In the genomic region with DNA sequence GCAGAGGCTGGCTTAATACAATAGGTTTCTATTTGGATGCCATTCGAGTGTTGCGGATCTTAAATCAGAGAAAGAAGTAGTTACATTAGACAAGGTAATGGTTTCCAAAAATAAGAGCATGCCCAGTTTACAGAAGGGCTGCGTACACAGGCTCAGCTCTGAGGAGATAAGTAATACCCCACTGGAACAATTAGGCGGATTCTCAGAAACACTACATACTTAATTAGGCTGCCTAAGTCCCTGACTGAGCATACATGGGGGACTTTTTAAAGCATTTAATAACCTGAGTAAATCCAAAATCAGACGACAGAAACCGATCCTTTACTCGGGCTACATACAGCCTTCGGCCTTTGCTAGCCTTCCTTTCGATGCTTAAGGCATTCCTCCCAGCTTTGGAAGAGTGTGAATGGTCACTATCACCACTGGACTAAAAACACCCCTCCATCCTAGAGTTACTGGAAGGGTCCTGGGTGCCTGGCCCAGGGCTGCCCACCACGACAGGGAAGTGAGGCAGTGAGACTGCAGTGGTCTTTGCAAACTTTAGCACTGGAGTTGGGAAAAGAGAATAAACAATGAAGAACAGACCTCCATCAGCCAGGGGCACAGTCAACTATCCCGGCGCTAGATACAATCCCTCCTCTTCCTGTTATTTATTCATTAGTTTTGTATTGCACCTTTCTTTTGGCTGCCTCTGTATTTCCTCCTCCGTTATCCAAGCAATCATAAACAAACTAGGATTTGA, we compare ENCODE assay signal across 9 mouse cellular contexts. TPM values are rescaled to one million over a fixed set of nuclear protein-coding genes. Genes with fewer than 3 reads are reported as not detected.
DNase-seq lines count a peak whose midpoint lies in the region; ATAC-seq lines count a peak whose summit lies in the region.
"Had no signal": no experiment of that assay in that cellular context is flagged by ENCODE, and none has a peak within 500 bp of the region (broad histone marks: within the 10 kb centered on the region; RNA-seq: fewer than 3 reads in every experiment).

No protein-coding gene starts in this region.

- H3K27ac ChIP-seq in kidney, embryonic 14.5 days (ENCODE audit: low read depth, low read length): no peak overlapping the region
- H3K27ac ChIP-seq in forebrain, embryonic 10.5 days: peak overlapping the region; percentile 98
- H3K27ac ChIP-seq in intestine, embryonic 15.5 days: no peak overlapping the region
- H3K27ac ChIP-seq in neural tube, embryonic 14.5 days (ENCODE audit: low read depth, low read length): peak overlapping the region; percentile 96; the same call in 1 of the 2 replicates

- 27% methylated on average over 13 of the region's 13 CpGs for WGBS in kidney, embryonic 14.5 days
- WGBS in forebrain, embryonic 10.5 days: 14% methylated on average over 13 of the region's 13 CpGs
- 35% methylated on average over 13 of the region's 13 CpGs for WGBS in intestine, embryonic 15.5 days
- 8% methylated on average over 13 of the region's 13 CpGs for WGBS in neural tube, embryonic 14.5 days

- ATAC-seq in kidney, embryonic 14.5 days (ENCODE audit: low FRiP score, low TSS enrichment): no peak
- ATAC-seq in intestine, embryonic 15.5 days: no peak
- no peak for ATAC-seq in neural tube, embryonic 14.5 days (ENCODE audit: low read depth)
- ATAC-seq in granulocyte monocyte progenitor cell, adult 5-6 weeks (replicated peaks; ENCODE audit: poor library complexity, severe bottlenecking): no peak

- no peaks in the 10 kb centered on the region for H3K36me3 ChIP-seq in kidney, embryonic 14.5 days (ENCODE audit: control insufficient read depth, insufficient read depth, low read length)
- H3K36me3 ChIP-seq in forebrain, embryonic 10.5 days (replicated peaks): peaks cover 24% of the 10 kb centered on the region
- no peaks in the 10 kb centered on the region for H3K36me3 ChIP-seq in intestine, embryonic 15.5 days
- H3K36me3 ChIP-seq in neural tube, embryonic 14.5 days (ENCODE audit: control insufficient read depth, insufficient read depth, low read length): no peaks in the 10 kb centered on the region

- H3K9me3 ChIP-seq in kidney, embryonic 14.5 days (ENCODE audit: control insufficient read depth, low read length): no peaks in the 10 kb centered on the region
- no peaks in the 10 kb centered on the region for H3K9me3 ChIP-seq in forebrain, embryonic 10.5 days
- no peaks in the 10 kb centered on the region for H3K9me3 ChIP-seq in intestine, embryonic 15.5 days
- no peaks in the 10 kb centered on the region for H3K9me3 ChIP-seq in neural tube, embryonic 14.5 days (ENCODE audit: control insufficient read depth, low read length)

- DNase-seq in kidney, postnatal 25 days: no peak
- peak; percentile 21 for DNase-seq in forebrain, embryonic 10.5 days (ENCODE audit: extremely low spot score, low spot score)
- no peak for DNase-seq in right cerebral cortex, postnatal 25 days
- no peak for DNase-seq in urinary bladder, postnatal 14 days (ENCODE audit: low spot score)
- DNase-seq: adrenal gland, postnatal 25 days had no signal

- no peaks in the 10 kb centered on the region for H3K27me3 ChIP-seq in kidney, embryonic 14.5 days (ENCODE audit: control insufficient read depth, insufficient read depth, low read length)
- H3K27me3 ChIP-seq in forebrain, embryonic 10.5 days (ENCODE audit: poor library complexity, severe bottlenecking): peaks cover 13% of the 10 kb centered on the region
- H3K27me3 ChIP-seq in intestine, embryonic 15.5 days (replicated peaks): no peaks in the 10 kb centered on the region
- H3K27me3 ChIP-seq in neural tube, embryonic 14.5 days (ENCODE audit: control insufficient read depth, insufficient read depth, low read length): no peaks in the 10 kb centered on the region

- peak overlapping the region; percentile 60 for H3K4me2 ChIP-seq in kidney, embryonic 14.5 days (replicated peaks; ENCODE audit: low read depth, low read length)
- H3K4me2 ChIP-seq in intestine, embryonic 15.5 days (replicated peaks): peak overlapping the region; percentile 91
- H3K4me2 ChIP-seq in neural tube, embryonic 14.5 days (ENCODE audit: low read depth, low read length): peak overlapping the region; percentile 53

- H3K4me3 ChIP-seq in kidney, embryonic 14.5 days (ENCODE audit: low read length): peak overlapping the region; percentile 62
- peak overlapping the region; percentile 85 for H3K4me3 ChIP-seq in forebrain, embryonic 10.5 days
- peak overlapping the region; percentile 75 for H3K4me3 ChIP-seq in intestine, embryonic 15.5 days (replicated peaks)
- H3K4me3 ChIP-seq in neural tube, embryonic 14.5 days (ENCODE audit: low read depth, low read length): peak overlapping the region; percentile 77

- peaks cover 12% of the 10 kb centered on the region; the same call in 1 of the 2 replicates for H3K4me1 ChIP-seq in kidney, embryonic 14.5 days (ENCODE audit: control insufficient read depth, insufficient read depth, low read length)
- H3K4me1 ChIP-seq in forebrain, embryonic 10.5 days: peaks cover 54% of the 10 kb centered on the region
- H3K4me1 ChIP-seq in intestine, embryonic 15.5 days (replicated peaks): peaks cover 19% of the 10 kb centered on the region; the same call in 1 of the 2 replicates
- H3K4me1 ChIP-seq in neural tube, embryonic 14.5 days (ENCODE audit: control insufficient read depth, insufficient read depth, low read length): peaks cover 6% of the 10 kb centered on the region; the same call in 1 of the 2 replicates

- H3K9ac ChIP-seq in kidney, embryonic 14.5 days (ENCODE audit: low read depth, low read length): peak overlapping the region; percentile 94
- 0 out of 2 replicates have a peak overlapping the region, but pooled peaks have one; percentile 86 for H3K9ac ChIP-seq in intestine, embryonic 15.5 days
- peak overlapping the region; percentile 98 for H3K9ac ChIP-seq in neural tube, embryonic 14.5 days (replicated peaks; ENCODE audit: low read depth, low read length)

RNA-seq across cellular contexts. Expression of a gene that starts 1.8 kb away (rescaled TPM):
- 16.1 and 20.1 TPM in 2 replicates for polyA plus RNA-seq in kidney, embryonic 14.5 days (2014; fragmentation: Nextera tagmentation; extraction: Ambion mirVana)
- 10.5 and 11.8 TPM in 2 replicates for polyA plus RNA-seq in forebrain, embryonic 10.5 days (2016; fragmentation: Nextera tagmentation; extraction: Ambion mirVana)
- 4.8 and 7.0 TPM in 2 replicates for polyA plus RNA-seq in intestine, embryonic 15.5 days (2015; fragmentation: Nextera tagmentation; extraction: Ambion mirVana)
- 25.9 and 29.1 TPM in 2 replicates for polyA plus RNA-seq in neural tube, embryonic 14.5 days (2014; fragmentation: Nextera tagmentation; extraction: Ambion mirVana)
- total RNA-seq in granulocyte monocyte progenitor cell, adult 5-6 weeks (2014; fragmentation: Nextera tagmentation): not detected in 2 replicates
- not detected in 2 replicates for total RNA-seq in granulocyte monocyte progenitor cell, adult 5-6 weeks (2017)

Comparison
In these comparisons a context has a peak if more than half of its experiments do, and no peak if none do; other contexts are left out.
1. H3K27ac ChIP-seq: peak in forebrain, embryonic 10.5 days (single experiment) and neural tube, embryonic 14.5 days (single experiment); none in kidney, embryonic 14.5 days (single experiment) and intestine, embryonic 15.5 days (single experiment).
2. Peak in every context shown above with its lines, with median percentiles within 50 percentile points of each other: H3K4me2 ChIP-seq, H3K4me3 ChIP-seq and H3K9ac ChIP-seq.